8 mouse cellular contexts compared by ENCODE assay signal in genomic region chr17:12039188-12039587, GRCm38 (mm10).
A peak's percentile ranks its signal among the peaks of the same experiment; 100 is the strongest.
DNase-seq lines count a peak whose midpoint lies in the region; ATAC-seq and TF ChIP-seq lines count a peak whose summit lies in the region.

No protein-coding gene starts in this region.

- no peaks in the 10 kb centered on the region for H3K27me3 ChIP-seq in heart, embryonic 10.5 days (ENCODE audit: insufficient read depth, poor library complexity, severe bottlenecking)
- peaks cover 8% of the 10 kb centered on the region for H3K27me3 ChIP-seq in liver, embryonic 12.5 days (replicated peaks)
- 0 out of 2 replicates have a peak, but pooled peaks cover 3% of the 10 kb centered on the region for H3K27me3 ChIP-seq in neural tube, embryonic 15.5 days (replicated peaks)

- WGBS in bone marrow, adult 2 months: 1% methylated on average over 9 of the region's 9 CpGs
- 2% methylated on average over 9 of the region's 9 CpGs for WGBS in heart, embryonic 10.5 days
- 1% methylated on average over 9 of the region's 9 CpGs for WGBS in liver, embryonic 12.5 days (ENCODE audit: insufficient replicate concordance)
- 2% methylated on average over 9 of the region's 9 CpGs for WGBS in neural tube, embryonic 15.5 days

- no peak for TF ChIP-seq POLR2A in bone marrow, adult 2 months (IDR thresholded peaks at IDR 0.05; ENCODE audit: borderline replicate concordance, control insufficient read depth, low read depth, low read length)
- TF ChIP-seq POLR2A in embryonic fibroblast, embryonic 13.5 days (IDR thresholded peaks at IDR 0.05; ENCODE audit: low read depth, low read length): no peak

- peak overlapping the region; percentile 57; the same call in 1 of the 2 replicates for H3K27ac ChIP-seq in bone marrow, adult 2 months (ENCODE audit: control insufficient read depth, insufficient read depth, low read depth, low read length, poor library complexity)
- no peak overlapping the region for H3K27ac ChIP-seq in embryonic fibroblast, embryonic 13.5 days (ENCODE audit: insufficient read depth, low read length)
- peak overlapping the region; percentile 47; the same call in 1 of the 2 replicates for H3K27ac ChIP-seq in heart, embryonic 10.5 days
- H3K27ac ChIP-seq in liver, embryonic 12.5 days: peak overlapping the region; percentile 93
- H3K27ac ChIP-seq in neural tube, embryonic 15.5 days (replicated peaks): no peak overlapping the region

- H3K36me3 ChIP-seq in heart, embryonic 10.5 days: no peaks in the 10 kb centered on the region
- H3K36me3 ChIP-seq in liver, embryonic 12.5 days: no peaks in the 10 kb centered on the region
- H3K36me3 ChIP-seq in neural tube, embryonic 15.5 days: no peaks in the 10 kb centered on the region

- H3K4me2 ChIP-seq in liver, embryonic 12.5 days: peak overlapping the region; percentile 74
- H3K4me2 ChIP-seq in neural tube, embryonic 15.5 days: no peak overlapping the region

- H3K4me1 ChIP-seq in bone marrow, adult 2 months (ENCODE audit: control insufficient read depth, insufficient read depth, low read length): peaks cover 1% of the 10 kb centered on the region; the same call in 1 of the 2 replicates
- H3K4me1 ChIP-seq in embryonic fibroblast, embryonic 13.5 days (ENCODE audit: control insufficient read depth, insufficient read depth, low read length): no peaks in the 10 kb centered on the region
- H3K4me1 ChIP-seq in heart, embryonic 10.5 days: peaks cover 10% of the 10 kb centered on the region; the same call in 1 of the 2 replicates
- peaks cover 63% of the 10 kb centered on the region for H3K4me1 ChIP-seq in liver, embryonic 12.5 days
- no peaks in the 10 kb centered on the region for H3K4me1 ChIP-seq in neural tube, embryonic 15.5 days

- H3K9me3 ChIP-seq in heart, embryonic 10.5 days: no peaks in the 10 kb centered on the region
- H3K9me3 ChIP-seq in liver, embryonic 12.5 days (replicated peaks): no peaks in the 10 kb centered on the region
- H3K9me3 ChIP-seq in neural tube, embryonic 15.5 days (replicated peaks): no peaks in the 10 kb centered on the region

- H3K4me3 ChIP-seq in bone marrow, adult 2 months (replicated peaks; ENCODE audit: control insufficient read depth, low read depth, low read length): no peak overlapping the region
- no peak overlapping the region for H3K4me3 ChIP-seq in embryonic fibroblast, embryonic 13.5 days (ENCODE audit: insufficient read depth, low read length)
- no peak overlapping the region; the same call in 1 of the 2 replicates for H3K4me3 ChIP-seq in heart, embryonic 10.5 days
- H3K4me3 ChIP-seq in liver, embryonic 12.5 days: peak overlapping the region; percentile 42
- no peak overlapping the region for H3K4me3 ChIP-seq in neural tube, embryonic 15.5 days (replicated peaks)

- TF ChIP-seq CTCF in bone marrow, adult 2 months (IDR thresholded peaks at IDR 0.05; ENCODE audit: control insufficient read depth, insufficient read depth, low read length): peak; percentile 98
- TF ChIP-seq CTCF in embryonic fibroblast, embryonic 13.5 days (IDR thresholded peaks at IDR 0.05; ENCODE audit: borderline replicate concordance, insufficient read depth, low read length): peak; percentile 95

- DNase-seq in CD4-positive, CD25-positive, alpha-beta regulatory T cell, adult 2 months (ENCODE audit: low read depth, low spot score): peak; percentile 76
- peak; percentile 94 for DNase-seq in heart, embryonic 10.5 days (ENCODE audit: low spot score)
- DNase-seq in kidney, postnatal 14 days: peak; percentile 85
- DNase-seq in testis, postnatal 10 days (ENCODE audit: low spot score): peak; percentile 94

- H3K9ac ChIP-seq in liver, embryonic 12.5 days: peak overlapping the region; percentile 70
- H3K9ac ChIP-seq in neural tube, embryonic 15.5 days (replicated peaks): no peak overlapping the region

- peak; percentile 11; the same call in 1 of the 2 replicates for ATAC-seq in liver, embryonic 12.5 days
- ATAC-seq in neural tube, embryonic 15.5 days (ENCODE audit: low FRiP score): peak; percentile 54; the same call in 1 of the 2 replicates

Comparison
In these comparisons a context has a peak if more than half of its experiments do, and no peak if none do; other contexts are left out.
1. H3K27ac ChIP-seq: peak in bone marrow, adult 2 months (single experiment), heart, embryonic 10.5 days (single experiment) and liver, embryonic 12.5 days (single experiment); none in embryonic fibroblast, embryonic 13.5 days (single experiment) and neural tube, embryonic 15.5 days (single experiment).
2. Peak in every context shown above with its lines, with median percentiles within 50 percentile points of each other: DNase-seq.